Mouse (Mus musculus): ENCODE measurements around the gene Ppp2r2c. TPM values are rescaled to one million over a fixed set of nuclear protein-coding genes. Genes with fewer than 3 reads are reported as not detected.
A peak's percentile ranks its signal among the peaks of the same experiment; 100 is the strongest.
"Not testable (repeated sequence)": the region's sequence is repeated elsewhere in the genome, so short reads cannot be mapped to it uniquely, and the experiment has no call there.

The Ppp2r2c gene
- polyA plus RNA-seq, 1 experiment from 2014 or later = 1.2 TPM

- Histone ChIP-seq H3K4me2 (no peak overlapping the region), H3K36me3 (ENCODE audit: control insufficient read depth, insufficient read depth, low read length) (no peaks in the 10 kb centered on the region), H3K9me3 (ENCODE audit: control insufficient read depth, low read length) (no peaks in the 10 kb centered on the region), H3K4me3 (ENCODE audit: low read depth, low read length) (no peak overlapping the region), H3K4me1 (ENCODE audit: control insufficient read depth, insufficient read depth, low read length) (no peaks in the 10 kb centered on the region), H3K27me3 (ENCODE audit: control insufficient read depth, insufficient read depth, low read length) (no peaks in the 10 kb centered on the region), H3K9ac (ENCODE audit: low read length) (no peak overlapping the region), H3K27ac (ENCODE audit: low read depth, low read length) (no peak overlapping the region)
- ATAC-seq (ENCODE audit: low FRiP score) (no peak), DNase-seq (ENCODE audit: low spot score, missing footprints) (no peak)
- WGBS = 82% methylated on average over 10 of the region's 10 CpGs
Measured at GRCm38 (mm10) chr5:36922811-36923210, 54.5 kb downstream of the Ppp2r2c start.

DNA sequence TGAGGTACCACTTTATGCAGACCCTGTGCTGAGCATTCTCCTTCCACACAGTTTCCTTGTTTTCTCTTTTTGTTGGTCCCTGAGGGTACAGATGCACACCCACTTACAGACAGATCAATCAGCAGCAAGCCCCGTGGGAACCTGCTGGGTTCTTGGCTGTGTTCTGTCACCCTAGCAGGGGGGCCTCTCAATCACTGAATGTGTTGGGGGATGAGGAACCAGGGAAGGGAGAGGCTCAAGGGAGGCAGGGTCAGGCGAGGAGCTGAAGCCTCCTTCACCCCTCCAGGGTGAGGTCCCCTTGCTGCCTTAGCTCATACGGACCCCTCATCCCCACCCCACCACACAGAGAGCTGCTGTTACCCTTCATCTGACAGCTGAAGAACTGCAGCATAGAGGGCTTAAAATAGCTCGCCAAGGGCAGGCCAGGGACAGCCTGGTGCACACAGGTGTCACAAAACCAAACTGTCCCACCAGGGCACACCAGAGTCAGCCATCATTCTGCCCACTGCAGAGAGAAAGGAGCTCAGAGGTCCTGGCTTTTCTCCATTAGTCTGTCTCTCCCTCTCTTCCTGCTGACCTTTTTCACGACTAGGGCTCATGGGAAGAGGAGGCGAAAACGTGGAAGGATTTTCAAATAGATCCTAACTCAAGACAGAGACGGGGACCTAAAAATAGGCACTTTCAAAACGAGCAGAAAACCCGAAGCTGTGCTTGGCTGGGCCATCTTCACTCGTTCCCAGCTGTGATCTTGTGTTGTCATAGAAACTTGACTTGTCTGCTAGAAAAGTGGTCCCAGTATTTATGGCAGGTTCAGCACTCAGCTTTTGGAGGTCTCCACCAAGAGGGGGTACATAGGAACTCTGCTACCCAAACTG lies 55.8 kb downstream of the Ppp2r2c start:
- no peaks in the 10 kb centered on the region for H3K4me1 ChIP-seq (ENCODE audit: control insufficient read depth, insufficient read depth, low read length)
- H3K27ac ChIP-seq (ENCODE audit: low read depth, low read length) = no peak overlapping the region
- no peaks in the 10 kb centered on the region for H3K9me3 ChIP-seq (ENCODE audit: control insufficient read depth, low read length)
- no peak overlapping the region for H3K9ac ChIP-seq (ENCODE audit: low read length)
- H3K4me3 ChIP-seq (ENCODE audit: low read depth, low read length) = no peak overlapping the region
- no peaks in the 10 kb centered on the region for H3K27me3 ChIP-seq (ENCODE audit: control insufficient read depth, insufficient read depth, low read length)
- 59% methylated on average over 11 of the region's 11 CpGs for WGBS
- H3K36me3 ChIP-seq (ENCODE audit: control insufficient read depth, insufficient read depth, low read length) = no peaks in the 10 kb centered on the region
- no peak overlapping the region for H3K4me2 ChIP-seq
- ATAC-seq (ENCODE audit: low FRiP score) (no peak), DNase-seq (ENCODE audit: low spot score, missing footprints) (no peak)

- Histone ChIP-seq H3K36me3 (ENCODE audit: control insufficient read depth, insufficient read depth, low read length) (no peaks in the 10 kb centered on the region), H3K4me2 (no peak overlapping the region), H3K27me3 (ENCODE audit: control insufficient read depth, insufficient read depth, low read length) (no peaks in the 10 kb centered on the region), H3K27ac (ENCODE audit: low read depth, low read length) (no peak overlapping the region), H3K9ac (ENCODE audit: low read length) (no peak overlapping the region), H3K9me3 (ENCODE audit: control insufficient read depth, low read length) (no peaks in the 10 kb centered on the region), H3K4me3 (ENCODE audit: low read depth, low read length) (no peak overlapping the region), H3K4me1 (ENCODE audit: control insufficient read depth, insufficient read depth, low read length) (no peaks in the 10 kb centered on the region)
- DNase-seq (ENCODE audit: low spot score, missing footprints) (peak; percentile 91), ATAC-seq (ENCODE audit: low FRiP score) (no peak)
- 47% methylated on average over 4 of the region's 4 CpGs for WGBS
Measured at GRCm38 (mm10) chr5:36928701-36929100, 60.4 kb downstream of the Ppp2r2c start.

DNA sequence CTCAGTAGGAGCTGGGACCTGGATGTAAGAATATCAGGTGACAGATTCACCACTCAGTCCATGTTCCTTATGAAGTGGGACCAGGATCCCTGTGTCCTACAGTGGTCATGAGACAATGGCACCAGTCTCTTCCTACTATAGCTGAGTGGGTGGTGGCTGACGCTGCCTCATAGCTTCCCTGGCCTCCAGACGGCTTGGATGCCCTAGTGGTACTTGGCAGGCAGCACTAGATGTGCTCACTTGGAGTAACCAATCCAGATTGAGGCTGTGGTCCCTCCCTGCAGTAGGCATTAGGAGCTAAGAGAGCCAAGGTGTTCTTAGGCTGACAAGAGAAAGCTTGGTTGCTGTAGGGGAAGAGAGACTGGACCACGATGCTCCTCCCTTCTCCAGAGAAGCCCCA lies 61.1 kb downstream of the Ppp2r2c start:
- ATAC-seq (ENCODE audit: low FRiP score) = no peak
- no peak overlapping the region for H3K9ac ChIP-seq (ENCODE audit: low read length)
- H3K27me3 ChIP-seq (ENCODE audit: control insufficient read depth, insufficient read depth, low read length) = no peaks in the 10 kb centered on the region
- no peaks in the 10 kb centered on the region for H3K4me1 ChIP-seq (ENCODE audit: control insufficient read depth, insufficient read depth, low read length)
- H3K36me3 ChIP-seq (ENCODE audit: control insufficient read depth, insufficient read depth, low read length) = no peaks in the 10 kb centered on the region
- no peak overlapping the region for H3K4me3 ChIP-seq (ENCODE audit: low read depth, low read length)
- 78% methylated on average over 3 of the region's 3 CpGs for WGBS
- no peak overlapping the region for H3K27ac ChIP-seq (ENCODE audit: low read depth, low read length)
- H3K9me3 ChIP-seq (ENCODE audit: control insufficient read depth, low read length) = no peaks in the 10 kb centered on the region
- peak; percentile 10 for DNase-seq (ENCODE audit: low spot score, missing footprints)
- no peak overlapping the region for H3K4me2 ChIP-seq

DNA sequence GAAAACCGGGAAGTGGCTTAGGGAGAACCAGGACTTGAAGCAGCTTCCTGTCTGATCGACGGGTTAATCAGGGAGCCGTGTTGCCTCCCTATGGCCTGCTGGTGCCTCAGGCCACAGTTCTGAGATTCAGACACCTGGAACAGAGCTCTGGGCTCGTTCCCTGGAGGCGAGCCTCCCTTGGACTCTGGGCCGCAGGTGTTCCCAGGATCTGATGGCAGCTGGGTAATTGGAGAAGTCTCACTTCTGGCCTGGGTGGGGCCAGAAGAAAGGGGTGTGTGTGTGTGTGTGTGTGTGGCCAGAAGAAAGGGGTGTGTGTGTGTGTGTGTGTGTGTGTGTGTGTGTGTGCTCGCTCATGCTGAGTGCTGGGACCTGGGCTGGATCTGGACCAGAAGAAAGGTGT lies 65.1 kb downstream of the Ppp2r2c start:
- no peak overlapping the region for H3K4me2 ChIP-seq
- DNase-seq (ENCODE audit: low spot score, missing footprints) (peak; percentile 69), ATAC-seq (ENCODE audit: low FRiP score) (no peak)
- H3K4me1 ChIP-seq (ENCODE audit: control insufficient read depth, insufficient read depth, low read length) = peaks cover 2% of the 10 kb centered on the region; the same call in 1 of the 2 replicates
- no peaks in the 10 kb centered on the region for H3K9me3 ChIP-seq (ENCODE audit: control insufficient read depth, low read length)
- 75% methylated on average over 8 of the region's 8 CpGs for WGBS
- no peaks in the 10 kb centered on the region for H3K36me3 ChIP-seq (ENCODE audit: control insufficient read depth, insufficient read depth, low read length)
- no peak overlapping the region for H3K4me3 ChIP-seq (ENCODE audit: low read depth, low read length)
- no peaks in the 10 kb centered on the region for H3K27me3 ChIP-seq (ENCODE audit: control insufficient read depth, insufficient read depth, low read length)
- H3K27ac ChIP-seq (ENCODE audit: low read depth, low read length) = no peak overlapping the region
- no peak overlapping the region for H3K9ac ChIP-seq (ENCODE audit: low read length)

DNA sequence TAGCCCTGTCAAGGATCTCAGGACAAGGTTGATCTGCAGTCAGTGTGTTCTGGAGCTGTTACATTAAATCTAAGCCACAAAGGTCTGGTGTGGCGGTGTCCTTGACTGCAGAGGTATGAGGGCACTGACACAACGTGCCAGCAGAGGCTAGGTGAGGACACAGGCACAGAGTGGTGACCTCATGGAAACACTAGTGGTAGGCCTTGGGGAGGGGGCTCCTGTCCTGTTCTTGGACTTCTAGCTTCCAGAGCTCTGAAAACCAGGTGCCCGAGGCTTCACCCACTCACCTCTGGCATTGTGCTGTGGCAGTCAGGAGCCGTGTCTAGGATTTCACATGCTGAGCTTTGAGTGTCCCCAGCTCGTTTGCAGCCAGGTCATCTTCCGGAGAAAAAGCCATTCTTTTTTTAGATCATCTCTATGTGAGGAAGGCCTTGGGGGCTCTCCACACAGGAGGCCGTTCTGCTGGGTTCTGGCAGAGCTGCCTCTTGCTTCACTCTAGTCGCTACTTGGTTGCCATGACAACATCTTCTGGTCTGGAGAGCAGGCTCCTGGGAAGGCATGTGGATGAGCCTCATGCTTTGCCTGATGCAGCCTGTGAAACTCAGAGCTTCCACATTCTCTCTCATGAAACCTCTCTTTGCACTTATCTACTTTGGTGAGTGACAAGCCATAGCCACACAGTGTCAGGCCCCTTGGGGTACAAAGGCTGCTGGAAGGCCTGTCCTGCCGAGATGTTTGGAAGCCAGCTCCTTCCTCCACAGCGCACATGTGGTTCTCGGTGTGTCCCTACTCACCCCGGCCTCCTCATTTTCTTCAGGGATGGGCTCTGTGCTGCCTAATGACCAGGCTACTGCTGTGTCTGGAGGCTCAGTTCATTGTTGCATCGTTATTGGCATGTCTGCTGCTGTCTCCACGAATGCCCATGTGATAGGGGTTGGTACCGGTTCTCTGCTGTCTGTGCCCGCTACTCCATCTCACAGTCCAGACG lies 67.5 kb downstream of the Ppp2r2c start:
- H3K9me3 ChIP-seq (ENCODE audit: control insufficient read depth, low read length) = no peaks in the 10 kb centered on the region
- H3K9ac ChIP-seq (ENCODE audit: low read length) = no peak overlapping the region
- H3K4me2 ChIP-seq = no peak overlapping the region
- no peak overlapping the region for H3K4me3 ChIP-seq (ENCODE audit: low read depth, low read length)
- H3K36me3 ChIP-seq (ENCODE audit: control insufficient read depth, insufficient read depth, low read length) = no peaks in the 10 kb centered on the region
- DNase-seq (ENCODE audit: low spot score, missing footprints) (peak; percentile 81), ATAC-seq (ENCODE audit: low FRiP score) (peak; percentile 68)
- H3K27ac ChIP-seq (ENCODE audit: low read depth, low read length) = no peak overlapping the region
- peaks cover 2% of the 10 kb centered on the region; the same call in 1 of the 2 replicates for H3K4me1 ChIP-seq (ENCODE audit: control insufficient read depth, insufficient read depth, low read length)
- 64% methylated on average over 17 of the region's 17 CpGs for WGBS
- no peaks in the 10 kb centered on the region for H3K27me3 ChIP-seq (ENCODE audit: control insufficient read depth, insufficient read depth, low read length)

DNA sequence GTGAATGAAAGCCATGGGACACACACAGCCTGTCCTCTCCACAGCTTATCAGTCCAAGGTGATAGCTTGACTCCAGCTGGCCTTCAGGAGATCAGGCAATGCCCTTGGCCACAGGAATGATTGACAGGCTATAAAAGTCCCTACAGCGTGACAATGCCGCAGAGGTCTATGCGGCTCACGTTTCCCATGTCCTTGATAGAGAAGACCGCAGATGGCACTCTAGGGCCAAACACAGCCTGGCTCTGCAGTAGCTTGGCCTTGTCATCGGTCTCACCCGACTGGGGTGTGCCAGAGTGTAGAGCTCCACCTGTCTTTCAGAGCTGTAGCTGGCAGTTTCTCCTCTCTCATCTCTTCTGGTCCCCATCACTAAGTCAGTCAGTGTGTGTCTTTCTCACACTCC lies 68.2 kb downstream of the Ppp2r2c start:
- H3K9ac ChIP-seq (ENCODE audit: low read length) = no peak overlapping the region
- WGBS = 92% methylated on average over 7 of the region's 7 CpGs
- no peaks in the 10 kb centered on the region for H3K36me3 ChIP-seq (ENCODE audit: control insufficient read depth, insufficient read depth, low read length)
- H3K9me3 ChIP-seq (ENCODE audit: control insufficient read depth, low read length) = no peaks in the 10 kb centered on the region
- DNase-seq (ENCODE audit: low spot score, missing footprints) (no peak), ATAC-seq (ENCODE audit: low FRiP score) (no peak)
- no peaks in the 10 kb centered on the region for H3K27me3 ChIP-seq (ENCODE audit: control insufficient read depth, insufficient read depth, low read length)
- peaks cover 2% of the 10 kb centered on the region; the same call in 1 of the 2 replicates for H3K4me1 ChIP-seq (ENCODE audit: control insufficient read depth, insufficient read depth, low read length)
- H3K27ac ChIP-seq (ENCODE audit: low read depth, low read length) = no peak overlapping the region
- H3K4me2 ChIP-seq = no peak overlapping the region
- H3K4me3 ChIP-seq (ENCODE audit: low read depth, low read length) = no peak overlapping the region

- Histone ChIP-seq H3K4me3 (ENCODE audit: low read depth, low read length) (no peak overlapping the region), H3K27me3 (ENCODE audit: control insufficient read depth, insufficient read depth, low read length) (no peaks in the 10 kb centered on the region), H3K27ac (ENCODE audit: low read depth, low read length) (no peak overlapping the region), H3K9me3 (ENCODE audit: control insufficient read depth, low read length) (no peaks in the 10 kb centered on the region), H3K4me1 (ENCODE audit: control insufficient read depth, insufficient read depth, low read length) (peaks cover 2% of the 10 kb centered on the region; the same call in 1 of the 2 replicates), H3K9ac (ENCODE audit: low read length) (no peak overlapping the region), H3K36me3 (ENCODE audit: control insufficient read depth, insufficient read depth, low read length) (no peaks in the 10 kb centered on the region), H3K4me2 (no peak overlapping the region)
- 88% methylated on average over 5 of the region's 5 CpGs for WGBS
- no peak for ATAC-seq (ENCODE audit: low FRiP score)
- peak; percentile 64 for DNase-seq (ENCODE audit: low spot score, missing footprints)
Measured at GRCm38 (mm10) chr5:36938021-36938420, 69.7 kb downstream of the Ppp2r2c start.

DNA sequence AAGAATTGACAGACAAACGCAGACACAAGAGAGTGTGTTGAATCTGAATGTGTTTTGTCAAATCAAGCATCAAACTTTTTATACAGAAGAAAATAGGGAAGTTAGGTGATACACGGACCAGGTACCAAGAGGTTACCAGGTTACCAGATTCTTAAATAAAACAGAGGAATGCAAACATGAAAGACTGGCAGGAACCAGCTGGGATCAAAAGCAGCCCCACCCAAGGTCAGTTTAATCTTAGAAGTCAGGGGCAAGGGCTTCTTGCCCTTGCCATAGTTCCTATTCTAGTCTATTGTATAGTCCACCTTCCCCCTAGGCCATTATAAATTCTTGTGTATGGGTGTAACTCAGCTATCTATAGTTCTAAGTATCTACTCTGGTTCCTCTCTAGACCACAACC lies 70.7 kb downstream of the Ppp2r2c start:
- not testable (repeated sequence) for H3K27ac ChIP-seq (ENCODE audit: low read depth, low read length); ATAC-seq (ENCODE audit: low FRiP score)

More for the DNA sequence above, 70.7 kb downstream of the Ppp2r2c start:
- not testable (repeated sequence) for DNase-seq (ENCODE audit: low spot score, missing footprints); H3K4me2 ChIP-seq; H3K4me3 ChIP-seq (ENCODE audit: low read depth, low read length); H3K4me1 ChIP-seq (ENCODE audit: control insufficient read depth, insufficient read depth, low read length); H3K9ac ChIP-seq (ENCODE audit: low read length); H3K36me3 ChIP-seq (ENCODE audit: control insufficient read depth, insufficient read depth, low read length); H3K27me3 ChIP-seq (ENCODE audit: control insufficient read depth, insufficient read depth, low read length); H3K9me3 ChIP-seq (ENCODE audit: control insufficient read depth, low read length)
- 76% methylated on average over 2 of the region's 2 CpGs for WGBS

Data from midbrain, embryonic 11.5 days (tissue).